Mouse (Mus musculus): ENCODE data around the gene Dnah7c.
"Not testable (repeated sequence)": the region's sequence is repeated elsewhere in the genome, so short reads cannot be mapped to it uniquely, and the experiment has no call there.

GRCm38 (mm10) chr1:46729731-46730130 lies 304.3 kb downstream of the Dnah7c start:
- TF ChIP-seq POLR2A, CTCF (IDR thresholded peaks at IDR 0.05; ENCODE audit: insufficient read depth, low read depth, low read length): not testable (repeated sequence)

Data from olfactory bulb, adult 2 months (tissue).